Mouse (Mus musculus) left cerebral cortex, postnatal 10 days (tissue): Measurements from ENCODE around the gene Cbfa2t3. TPM values are rescaled to one million over a fixed set of nuclear protein-coding genes. Genes with fewer than 3 reads are reported as not detected.

Source experiments
- DNase-seq, 2 experiments: peaks; one replicate each; pipeline ENCODE4 v3.0.0; 2021 to 2022; ENCODE audit warnings: low spot score in 2 of 2, mixed read lengths in 1 of 2; ENCODE audit errors: extremely low spot score in 1 of 2
- intact Hi-C: fragments of 180-260 bp; cut with DNase I; formaldehyde crosslinking; loops from one replicate; pipeline ENCODE4 v1.15.1; 2025
- total RNA-seq, 2 experiments: library from RNA; stranded (reverse); gene quantifications; 2 replicates each; pipeline ENCODE4 v1.2.3; 2021

Cbfa2t3 gene
- total RNA-seq, 2 experiments from 2014 or later = 17.8 to 18.8 TPM

DNA sequence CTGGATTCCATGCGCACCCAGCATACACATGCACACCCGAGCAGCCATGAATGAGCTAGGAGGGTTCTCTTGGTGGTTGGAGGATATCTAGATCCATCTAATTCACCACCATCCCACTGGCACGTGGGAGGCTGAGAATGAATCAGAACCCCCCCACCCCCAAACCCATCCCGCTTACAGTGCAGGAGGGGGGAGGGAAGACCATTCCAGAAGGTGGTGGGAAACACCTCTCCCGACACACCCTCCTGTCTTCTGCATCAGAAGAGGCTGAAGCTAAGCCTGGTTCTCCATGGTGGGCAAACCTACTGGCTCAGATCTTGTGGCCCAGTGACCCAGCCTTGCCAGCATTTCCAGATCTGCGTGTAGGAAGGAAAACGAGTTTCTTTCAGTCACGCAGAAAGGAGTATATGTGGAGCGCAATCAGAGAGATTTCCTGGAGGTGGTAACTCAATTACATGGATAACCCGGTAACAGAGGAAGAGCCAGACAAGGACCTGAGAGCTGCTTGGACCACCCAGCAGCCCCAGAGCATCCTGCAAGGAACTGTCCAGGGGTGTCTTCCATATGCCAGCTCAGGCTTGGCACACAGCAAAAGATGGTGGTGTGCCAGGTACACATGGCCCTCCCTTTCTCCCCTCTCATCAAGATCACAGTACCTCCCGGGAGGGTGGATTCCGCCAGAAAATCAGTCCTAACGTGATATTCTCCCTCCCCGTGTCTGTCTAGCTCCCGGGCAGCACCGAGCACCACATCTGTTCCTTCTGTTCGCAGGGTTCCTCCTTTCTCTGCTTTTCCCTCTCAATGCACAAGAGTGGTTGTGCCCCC is 23.1 kb downstream of the Cbfa2t3 start:
- intact Hi-C loops = loop anchor here (5.0 kb wide), 3 partner anchors 46 to 101 kb away; partner anchors contain the start of gene Acsf3
- DNase-seq = no peak

DNA sequence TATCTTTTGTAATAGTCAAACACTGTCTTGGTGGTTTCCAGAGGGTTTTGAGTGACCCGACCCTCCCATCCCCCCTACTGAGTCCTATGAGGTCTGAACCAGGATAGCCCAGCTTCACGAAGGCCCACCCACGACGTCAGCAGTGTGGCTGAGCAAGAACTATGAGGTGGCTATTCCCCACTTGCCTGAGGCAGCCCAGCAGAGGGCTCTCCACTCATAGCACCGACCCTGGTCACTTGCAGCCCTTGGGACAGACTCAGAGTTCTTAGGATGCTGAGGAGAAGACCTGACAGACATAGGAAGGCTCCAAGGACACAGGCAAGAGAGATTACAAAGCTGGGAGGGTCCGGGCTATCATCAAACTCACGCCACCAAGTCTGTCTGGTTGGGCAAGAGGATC is 23.9 kb downstream of the Cbfa2t3 start:
- intact Hi-C loops = loop anchor here (5.0 kb wide), 3 partner anchors 47 to 102 kb away; partner anchors contain the start of gene Acsf3
- peak in 1 of 2 experiments; percentile 62 for DNase-seq

DNA sequence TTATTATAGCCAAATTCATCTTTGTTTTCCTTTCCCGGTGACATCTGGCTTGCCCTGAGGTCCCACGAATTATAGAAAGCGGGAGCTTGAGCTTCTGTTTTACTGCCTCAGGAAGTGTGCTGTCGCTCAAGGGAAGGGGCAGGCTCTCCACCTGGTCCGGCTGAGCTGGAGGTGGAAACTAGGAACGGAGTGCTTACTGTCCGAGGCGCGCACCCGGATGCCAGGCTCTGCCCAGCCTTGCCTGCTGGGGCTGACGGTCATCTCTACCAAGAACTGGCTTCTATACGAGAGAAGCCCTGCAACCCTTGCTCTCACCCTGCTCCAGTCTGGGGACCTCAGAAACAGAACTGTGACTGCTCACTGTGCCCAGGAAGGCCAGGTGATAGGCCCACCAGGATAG is 24.9 kb downstream of the Cbfa2t3 start:
- intact Hi-C loops = no loop called here
- DNase-seq = no peak

DNA sequence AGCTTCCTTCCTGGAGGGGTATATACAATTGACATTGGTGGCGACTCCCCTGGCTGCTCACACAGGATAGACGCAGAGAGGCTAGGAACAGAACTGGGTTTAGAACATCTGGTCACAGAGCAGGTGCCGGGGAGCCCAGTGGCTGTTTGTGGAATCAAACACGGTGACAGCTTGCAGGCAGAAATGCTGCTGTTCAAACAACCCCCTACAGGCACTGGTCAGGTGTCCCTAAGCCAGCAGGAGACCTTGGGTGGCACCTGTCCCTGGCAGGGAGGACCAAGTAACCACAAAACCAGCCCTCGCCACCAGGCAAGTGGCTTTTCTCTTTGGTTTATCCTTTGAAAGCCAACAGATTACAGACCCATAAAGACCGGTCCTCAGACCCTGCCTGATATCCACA is 27.0 kb downstream of the Cbfa2t3 start:
- DNase-seq = no peak
- intact Hi-C loops = no loop called here

DNA sequence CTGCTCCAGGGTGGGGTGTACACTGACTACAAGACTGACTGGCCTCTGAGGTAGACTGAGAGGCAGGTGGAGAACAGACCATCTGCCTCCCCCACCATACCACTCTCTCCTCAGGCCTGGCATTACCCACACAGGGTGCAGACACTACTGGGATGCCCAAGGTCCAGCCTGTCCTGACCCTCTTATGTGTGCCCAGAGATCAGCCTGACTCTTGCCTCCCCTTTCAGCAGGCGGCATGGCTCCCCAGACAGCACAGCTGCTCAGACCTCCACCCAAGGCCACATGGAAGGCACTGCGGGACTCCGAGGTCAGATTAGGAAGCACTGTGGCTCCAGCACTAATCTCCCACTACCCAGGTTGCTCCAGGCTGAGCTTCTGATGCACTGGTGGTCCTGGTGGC is 28.2 kb downstream of the Cbfa2t3 start:
- intact Hi-C loops = no loop called here

DNA sequence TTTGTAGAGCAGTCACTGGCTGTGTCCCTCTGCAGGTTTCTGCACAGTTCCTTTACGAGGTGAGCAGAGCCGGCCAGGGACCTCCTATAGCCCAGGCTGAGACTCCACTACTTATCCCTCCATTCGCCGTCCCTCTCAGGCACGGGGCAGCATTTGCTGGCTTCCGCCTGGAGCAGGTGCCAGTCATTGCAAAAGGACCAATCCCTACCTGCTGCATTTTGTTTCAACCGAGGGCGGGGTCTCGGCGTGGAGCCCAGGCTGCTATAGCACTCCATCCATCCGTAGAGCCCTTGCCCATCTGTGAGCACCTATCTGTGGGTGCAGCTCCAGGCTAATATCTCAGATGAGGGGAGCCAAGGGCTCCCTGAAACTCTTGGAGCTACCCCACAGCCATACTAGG is 28.9 kb downstream of the Cbfa2t3 start:
- no peak for DNase-seq
- intact Hi-C loops = no loop called here

More for the DNA sequence above, 28.2 kb downstream of the Cbfa2t3 start:
- no peak for DNase-seq

DNA sequence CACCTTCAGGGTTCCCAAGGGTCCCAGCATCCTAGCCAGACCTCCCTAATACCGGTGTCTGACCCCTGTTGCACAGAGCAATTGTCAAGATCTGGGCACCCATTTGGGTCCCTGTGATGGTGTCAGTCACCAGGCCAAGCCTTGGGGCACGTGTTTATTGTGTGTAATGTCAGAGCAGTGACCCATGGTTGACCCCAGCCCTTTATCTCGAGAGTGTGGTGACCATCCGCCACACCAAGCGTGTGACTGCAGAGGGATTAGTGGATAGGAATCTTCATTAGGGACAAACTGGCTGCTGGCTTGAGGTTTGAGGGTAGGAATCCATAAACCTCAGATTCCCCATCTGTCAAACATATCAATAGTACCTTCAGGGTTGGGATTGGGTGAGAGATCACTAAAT is 29.5 kb downstream of the Cbfa2t3 start:
- intact Hi-C loops = no loop called here
- DNase-seq = no peak

DNA sequence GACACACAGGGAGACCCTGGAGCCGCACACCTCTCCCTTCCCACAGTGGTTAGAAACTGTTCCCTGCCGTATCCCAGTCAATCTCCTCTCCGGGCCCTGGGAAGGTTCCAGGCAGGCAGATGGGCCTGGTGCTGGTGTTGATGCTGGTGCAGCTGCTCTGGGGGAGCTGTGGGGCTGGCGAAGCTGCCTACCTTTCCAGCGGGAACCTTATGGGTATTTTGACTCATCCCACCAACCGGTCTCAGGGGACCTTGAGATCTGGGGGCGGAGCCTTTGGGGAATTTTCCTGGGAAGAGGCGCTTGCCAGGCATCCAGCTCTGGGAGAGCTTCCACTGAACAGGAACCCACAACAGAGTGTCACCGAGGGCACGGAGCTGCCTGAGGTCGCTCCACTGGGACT is 31.1 kb downstream of the Cbfa2t3 start:
- intact Hi-C loops = no loop called here
- DNase-seq = no peak

DNA sequence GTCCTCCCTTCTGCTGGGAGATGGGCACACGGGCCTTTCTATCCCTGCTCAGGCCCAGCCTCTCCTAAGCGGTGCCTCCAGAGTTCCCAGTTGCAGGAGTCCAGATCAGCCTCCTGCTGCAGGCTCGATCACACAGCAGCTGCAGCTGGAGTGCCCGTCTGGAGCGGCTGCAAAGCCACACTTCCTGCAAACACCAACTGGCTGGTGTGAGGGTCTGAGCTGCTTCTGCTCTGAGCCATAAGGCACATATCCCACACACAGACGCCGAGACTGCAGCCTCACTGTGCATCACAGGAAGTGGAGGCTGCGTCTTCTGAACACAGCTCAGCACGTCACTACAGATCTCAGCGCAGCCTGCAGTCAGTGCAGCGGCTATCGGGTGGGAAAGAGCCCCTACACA is 32.1 kb downstream of the Cbfa2t3 start:
- peak; percentile 59 to 61 for DNase-seq
- intact Hi-C loops = no loop called here

DNA sequence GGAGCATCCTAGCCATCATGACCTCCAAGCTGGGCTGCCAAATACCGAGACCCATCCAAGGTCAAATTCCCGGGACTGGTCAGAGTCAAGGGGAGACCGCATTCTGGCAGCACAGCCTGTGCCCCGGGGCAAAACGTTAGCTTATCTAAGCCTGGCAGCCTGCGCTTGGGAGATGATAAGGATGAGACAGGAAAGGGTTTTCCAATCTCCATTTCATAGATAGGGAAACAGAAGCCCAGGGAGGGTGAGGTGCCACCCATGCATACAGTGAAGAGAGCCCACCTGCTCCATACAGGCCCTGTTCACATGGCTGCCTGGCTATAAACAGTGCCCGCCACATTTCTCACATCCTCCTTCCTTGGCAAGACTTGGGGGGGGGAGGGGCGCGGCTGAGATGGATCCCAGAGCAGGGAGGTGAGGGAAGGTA is 32.6 kb downstream of the Cbfa2t3 start:
- intact Hi-C loops = no loop called here
- DNase-seq = no peak

DNA sequence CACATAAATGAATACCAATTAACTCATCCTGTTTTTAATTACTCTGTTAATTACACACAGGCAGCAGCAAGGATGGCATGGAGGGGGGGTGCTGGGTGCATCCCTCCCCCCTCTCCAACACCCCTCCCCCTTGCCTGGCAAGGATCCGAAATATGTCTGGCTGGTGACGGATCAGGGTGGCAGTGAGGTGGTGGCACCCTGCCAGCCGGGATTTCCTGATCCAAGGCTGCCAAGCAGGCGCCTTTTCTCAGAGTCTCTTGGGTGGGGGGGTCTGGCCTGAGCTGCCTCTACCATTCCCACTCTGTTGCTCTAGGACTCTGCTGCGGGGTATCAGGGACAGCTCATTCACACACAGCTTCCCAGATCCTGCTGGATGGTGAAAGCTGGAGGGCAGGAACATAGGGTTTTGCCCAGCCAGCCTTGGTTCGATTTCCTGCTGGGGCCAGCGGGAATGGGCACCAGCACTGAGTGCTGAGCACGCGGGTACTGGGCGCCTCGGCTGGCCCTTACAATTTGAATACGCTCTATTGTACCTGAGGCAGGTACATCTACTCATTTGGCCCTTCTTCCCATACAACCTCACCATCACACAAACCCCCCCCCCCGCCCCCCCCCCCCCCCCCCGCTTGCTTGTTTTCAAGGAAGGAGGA is 33.1 kb downstream of the Cbfa2t3 start:
- intact Hi-C loops = no loop called here

DNA sequence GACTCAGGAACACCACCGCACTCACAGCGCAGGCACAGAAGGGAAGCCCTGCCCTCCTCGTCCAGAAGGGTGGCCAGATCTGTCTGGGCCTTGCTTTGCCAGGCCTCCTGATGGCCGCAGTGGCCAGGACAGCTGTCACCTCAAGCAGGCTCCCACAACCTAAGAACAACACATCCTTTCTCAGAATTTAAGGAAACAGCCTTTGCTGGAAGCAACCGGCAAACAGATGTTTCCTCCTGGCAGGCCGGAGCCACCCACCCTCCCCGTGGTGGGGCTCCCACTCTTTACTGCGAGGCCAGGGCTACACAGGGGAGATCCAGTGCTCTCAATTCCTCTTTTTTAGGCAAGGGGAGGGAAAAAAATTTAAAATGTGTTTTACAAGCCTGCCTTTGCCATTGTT is 33.7 kb downstream of the Cbfa2t3 start:
- intact Hi-C loops = no loop called here
- peak; percentile 49 to 86 for DNase-seq

More for the DNA sequence above, 33.1 kb downstream of the Cbfa2t3 start:
- DNase-seq = peak; percentile 48 to 86

DNA sequence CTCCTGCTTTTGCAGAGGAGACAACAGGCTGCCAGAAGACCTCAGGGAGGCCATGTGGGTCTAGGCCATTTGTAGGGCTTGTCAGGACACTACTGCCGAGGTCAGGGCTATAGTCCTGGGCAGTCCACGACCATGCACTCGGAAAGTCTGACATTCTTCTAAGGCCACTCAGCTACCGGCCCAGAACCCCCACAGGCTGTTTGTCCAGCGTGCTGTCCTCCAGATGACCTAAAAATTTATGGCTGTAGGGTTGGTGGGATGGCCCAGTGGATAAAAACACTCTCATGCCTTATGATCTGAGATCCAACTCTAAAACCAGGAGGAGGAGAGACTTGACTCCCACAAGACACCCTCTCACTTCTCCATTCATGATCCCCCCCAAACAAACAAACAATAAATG is 35.2 kb downstream of the Cbfa2t3 start:
- DNase-seq = no peak
- intact Hi-C loops = no loop called here

DNA sequence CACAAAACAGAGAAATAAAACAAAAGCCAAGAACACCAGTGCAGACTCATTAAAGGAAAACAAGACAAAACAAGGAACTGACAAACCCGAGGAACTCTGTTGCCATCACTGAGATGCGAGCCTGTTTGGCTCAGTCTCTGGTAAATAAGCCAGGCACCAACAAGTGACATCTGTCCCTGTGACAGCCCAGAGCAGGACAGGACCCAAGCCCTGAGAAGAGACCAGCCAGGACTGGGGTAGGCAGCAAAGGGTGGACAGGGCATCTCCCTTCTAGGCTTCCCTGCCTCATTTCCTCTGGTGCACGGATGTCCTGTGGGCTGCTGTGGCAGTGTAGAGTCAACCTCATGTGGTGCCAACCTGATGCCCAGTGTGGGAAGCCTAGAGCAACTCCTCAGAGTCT is 35.8 kb downstream of the Cbfa2t3 start:
- intact Hi-C loops = no loop called here
- no peak for DNase-seq

DNA sequence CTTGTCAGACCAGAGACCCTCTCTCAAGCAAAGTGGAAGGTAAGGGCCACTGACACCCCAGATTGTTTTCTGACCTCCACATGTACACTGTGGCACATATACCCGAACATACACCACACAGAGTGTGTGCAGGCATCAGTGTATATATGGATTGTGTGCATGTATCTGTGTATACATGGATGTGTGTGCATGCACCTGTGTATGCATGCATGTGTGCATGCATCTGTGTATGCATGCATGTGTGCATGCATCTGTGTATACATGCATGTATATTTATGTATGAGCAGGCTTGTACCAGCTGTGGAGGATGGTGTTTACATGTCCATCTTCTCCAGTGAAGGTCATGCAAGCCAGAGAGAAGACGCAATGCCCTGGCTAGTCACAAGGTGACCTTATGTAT is 37.0 kb downstream of the Cbfa2t3 start:
- DNase-seq = no peak
- intact Hi-C loops = no loop called here

DNA sequence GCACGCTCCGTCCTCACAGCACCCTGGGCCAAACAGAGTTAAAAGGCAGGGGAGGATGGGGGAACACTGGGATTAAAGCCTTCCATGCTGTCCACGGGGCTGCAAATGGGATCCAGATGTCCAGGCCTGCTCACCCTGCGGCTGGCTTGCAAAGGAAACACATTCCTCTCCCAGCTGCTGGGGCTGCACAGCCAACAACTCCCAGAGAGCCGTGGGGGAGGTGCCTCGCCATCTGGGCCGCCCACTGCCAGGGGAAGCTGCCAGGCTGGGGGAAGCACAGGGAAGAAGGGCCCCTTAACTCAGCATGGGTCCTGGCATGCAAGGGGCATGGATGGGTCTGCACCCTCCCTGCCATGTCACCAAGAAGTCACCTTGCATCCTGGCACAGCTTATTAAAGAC is 37.8 kb downstream of the Cbfa2t3 start:
- intact Hi-C loops = no loop called here
- DNase-seq = peak; percentile 60 to 93

DNA sequence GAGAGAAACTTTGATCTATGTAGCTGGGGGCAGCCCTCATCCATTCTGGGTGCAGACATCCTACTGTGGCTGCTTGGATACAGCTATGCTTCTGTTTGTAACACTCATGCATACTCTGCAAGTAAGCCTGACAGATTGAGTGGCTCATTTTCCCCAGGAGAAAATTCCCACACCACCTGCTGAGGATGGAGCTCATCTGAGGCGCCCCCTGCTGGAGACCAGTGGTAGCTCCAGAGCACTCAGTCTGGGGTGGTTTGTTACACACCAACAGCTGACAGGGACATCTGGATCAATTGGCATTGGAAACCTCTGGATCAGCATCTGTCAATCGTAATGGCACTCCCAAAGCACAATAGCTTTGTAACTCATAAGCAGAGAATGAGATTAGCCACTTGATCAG is 38.9 kb downstream of the Cbfa2t3 start:
- DNase-seq = no peak
- intact Hi-C loops = no loop called here

DNA sequence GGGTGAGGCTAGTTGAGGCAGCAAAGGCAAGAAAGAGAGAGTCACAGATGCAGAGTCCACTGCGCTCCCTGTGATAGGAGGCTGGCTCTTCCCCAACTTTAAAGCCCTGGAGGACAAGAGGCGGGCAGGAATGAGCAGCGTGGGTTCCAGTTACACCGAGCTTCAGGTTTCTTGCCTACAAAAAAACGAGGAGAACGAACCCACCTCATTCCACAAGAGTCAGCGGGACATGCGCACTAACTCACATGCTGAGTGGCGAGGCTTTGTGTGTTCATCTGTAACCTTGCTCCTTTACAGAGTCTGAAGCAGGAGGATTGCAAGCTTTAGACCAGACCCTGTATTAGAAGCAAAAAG is 40.1 kb downstream of the Cbfa2t3 start:
- no peak for DNase-seq
- intact Hi-C loops = no loop called here

DNA sequence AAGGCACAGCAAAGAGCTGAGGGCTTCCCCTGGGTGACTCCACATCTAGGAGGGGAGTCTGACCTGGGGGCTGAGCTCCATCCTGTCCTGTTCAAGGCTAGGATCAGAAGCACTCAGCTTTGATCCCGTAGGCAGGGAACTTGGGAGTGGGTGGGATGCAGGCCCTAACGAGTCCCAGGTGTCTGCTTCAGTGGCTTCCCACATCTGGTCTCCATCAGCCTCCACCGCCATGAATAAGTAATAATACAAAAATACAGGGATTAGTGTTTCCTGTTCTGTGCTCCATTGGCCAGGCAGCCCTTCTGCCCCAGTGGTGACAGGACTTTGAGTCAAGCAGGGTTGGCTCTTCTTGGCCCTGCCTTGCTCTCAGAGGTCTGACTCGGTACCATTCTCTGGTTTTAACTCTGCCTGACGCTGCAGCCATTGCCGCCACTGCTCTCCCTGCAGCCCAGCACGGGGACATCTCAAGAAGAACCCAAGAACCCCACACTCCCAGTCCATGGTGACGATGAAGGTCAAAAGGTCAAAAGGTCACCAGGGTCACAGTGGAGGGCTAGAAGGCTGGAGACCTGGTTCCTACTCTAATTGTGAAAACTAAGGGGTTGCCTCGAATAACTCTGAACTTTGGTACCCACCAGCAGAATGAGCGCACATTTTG is 40.6 kb downstream of the Cbfa2t3 start:
- DNase-seq = no peak
- intact Hi-C loops = no loop called here
